Mouse (Mus musculus) brain, embryonic 14.5 days (tissue): Measurements from ENCODE around the gene Eci3.

ENCODE experiments used
- CTCF ChIP-seq: fragments of 200-500 bp; IDR thresholded peaks from 2 replicates; pipeline ENCODE4 v1.5.1; 2012; ENCODE audit warnings: inconsistent platforms, mild to moderate bottlenecking, moderate library complexity, borderline replicate concordance; ENCODE audit not compliant: insufficient read depth, insufficient read length; ENCODE audit errors: extremely low read depth
- POLR2A ChIP-seq: fragments of 200-500 bp; IDR thresholded peaks from 2 replicates; pipeline ENCODE4 v1.6.1; 2012; ENCODE audit warnings: mild to moderate bottlenecking, inconsistent platforms, borderline replicate concordance; ENCODE audit not compliant: poor library complexity, insufficient read depth, insufficient read length, severe bottlenecking; ENCODE audit errors: extremely low read depth

GRCm38 (mm10) chr13:34914614-34915013 is 49.0 kb downstream of the Eci3 start:
- TF ChIP-seq POLR2A (no peak), CTCF (no peak)
